Mouse (Mus musculus): Measurements from ENCODE around the gene Plpp7. TPM values are rescaled to one million over a fixed set of nuclear protein-coding genes. Genes with fewer than 3 reads are reported as not detected.

The Plpp7 gene
- polyA plus RNA-seq, 1 experiment from 2014 or later, result 2.6 TPM

- Histone ChIP-seq H3K9ac (ENCODE audit: low read length) (no peak overlapping the region), H3K9me3 (ENCODE audit: control insufficient read depth, low read length) (no peaks in the 10 kb centered on the region), H3K27ac (replicated peaks) (no peak overlapping the region), H3K36me3 (ENCODE audit: control insufficient read depth, insufficient read depth, low read length) (no peaks in the 10 kb centered on the region), H3K4me2 (replicated peaks; ENCODE audit: low read depth) (no peak overlapping the region), H3K4me1 (replicated peaks; ENCODE audit: control insufficient read depth, insufficient read depth) (no peaks in the 10 kb centered on the region), H3K4me3 (ENCODE audit: low read depth, low read length) (no peak overlapping the region), H3K27me3 (ENCODE audit: control insufficient read depth, insufficient read depth, low read length) (no peaks in the 10 kb centered on the region)
- no peak; the same call in 1 of the 2 replicates for ATAC-seq (ENCODE audit: low FRiP score, low TSS enrichment)
- 19% methylated on average over 16 of the region's 16 CpGs for WGBS
- TF ChIP-seq CTCF (IDR thresholded peaks at IDR 0.05; ENCODE audit: low read depth) (no peak), EP300 (optimal IDR thresholded peaks at IDR 0.05) (no peak)
- DNase-seq (ENCODE audit: low spot score), result peak; percentile 37
These were observed 32.6 kb downstream of the Plpp7 start for GRCm38 (mm10) chr2:32127653-32128535.

GRCm38 (mm10) chr2:32128536-32128841, 33.2 kb downstream of the Plpp7 start:
- Histone ChIP-seq H3K4me3 (ENCODE audit: low read depth, low read length) (no peak overlapping the region), H3K9ac (ENCODE audit: low read length) (no peak overlapping the region), H3K4me1 (replicated peaks; ENCODE audit: control insufficient read depth, insufficient read depth) (no peaks in the 10 kb centered on the region), H3K27me3 (ENCODE audit: control insufficient read depth, insufficient read depth, low read length) (no peaks in the 10 kb centered on the region), H3K4me2 (replicated peaks; ENCODE audit: low read depth) (no peak overlapping the region), H3K27ac (replicated peaks) (no peak overlapping the region), H3K36me3 (ENCODE audit: control insufficient read depth, insufficient read depth, low read length) (no peaks in the 10 kb centered on the region), H3K9me3 (ENCODE audit: control insufficient read depth, low read length) (no peaks in the 10 kb centered on the region)
- TF ChIP-seq EP300 (optimal IDR thresholded peaks at IDR 0.05), result no peak
- TF ChIP-seq CTCF (IDR thresholded peaks at IDR 0.05; ENCODE audit: low read depth), result no peak
- WGBS, result 82% methylated on average over 5 of the region's 5 CpGs
- DNase-seq (ENCODE audit: low spot score), result no peak
- ATAC-seq (ENCODE audit: low FRiP score, low TSS enrichment), result no peak

- H3K9me3 ChIP-seq (ENCODE audit: control insufficient read depth, low read length), result no peaks in the 10 kb centered on the region
- 56% methylated on average over 11 of the region's 11 CpGs for WGBS
- H3K4me3 ChIP-seq (ENCODE audit: low read depth, low read length), result no peak overlapping the region
- H3K4me1 ChIP-seq (replicated peaks; ENCODE audit: control insufficient read depth, insufficient read depth), result no peaks in the 10 kb centered on the region
- no peak overlapping the region for H3K4me2 ChIP-seq (replicated peaks; ENCODE audit: low read depth)
- no peak for DNase-seq (ENCODE audit: low spot score)
- TF ChIP-seq CTCF (IDR thresholded peaks at IDR 0.05; ENCODE audit: low read depth) (no peak), EP300 (optimal IDR thresholded peaks at IDR 0.05) (no peak)
- H3K36me3 ChIP-seq (ENCODE audit: control insufficient read depth, insufficient read depth, low read length), result no peaks in the 10 kb centered on the region
- no peaks in the 10 kb centered on the region for H3K27me3 ChIP-seq (ENCODE audit: control insufficient read depth, insufficient read depth, low read length)
- no peak overlapping the region for H3K9ac ChIP-seq (ENCODE audit: low read length)
- no peak for ATAC-seq (ENCODE audit: low FRiP score, low TSS enrichment)
- no peak overlapping the region for H3K27ac ChIP-seq (replicated peaks)
These were observed 34.2 kb downstream of the Plpp7 start for GRCm38 (mm10) chr2:32129383-32130074.

- 34% methylated on average over 6 of the region's 6 CpGs for WGBS
- TF ChIP-seq CTCF (IDR thresholded peaks at IDR 0.05; ENCODE audit: low read depth) (peak; percentile 87), EP300 (optimal IDR thresholded peaks at IDR 0.05) (no peak)
- no peak overlapping the region for H3K4me3 ChIP-seq (ENCODE audit: low read depth, low read length)
- H3K27me3 ChIP-seq (ENCODE audit: control insufficient read depth, insufficient read depth, low read length), result no peaks in the 10 kb centered on the region
- no peak overlapping the region for H3K9ac ChIP-seq (ENCODE audit: low read length)
- no peaks in the 10 kb centered on the region for H3K36me3 ChIP-seq (ENCODE audit: control insufficient read depth, insufficient read depth, low read length)
- H3K9me3 ChIP-seq (ENCODE audit: control insufficient read depth, low read length), result no peaks in the 10 kb centered on the region
- ATAC-seq (ENCODE audit: low FRiP score, low TSS enrichment) (no peak), DNase-seq (ENCODE audit: low spot score) (peak; percentile 61)
- no peak overlapping the region for H3K27ac ChIP-seq (replicated peaks)
- H3K4me2 ChIP-seq (replicated peaks; ENCODE audit: low read depth), result no peak overlapping the region
- no peaks in the 10 kb centered on the region for H3K4me1 ChIP-seq (replicated peaks; ENCODE audit: control insufficient read depth, insufficient read depth)
These were observed 35.1 kb downstream of the Plpp7 start for GRCm38 (mm10) chr2:32130435-32130834.

- Histone ChIP-seq H3K4me3 (ENCODE audit: low read depth, low read length) (no peak overlapping the region), H3K4me1 (replicated peaks; ENCODE audit: control insufficient read depth, insufficient read depth) (no peaks in the 10 kb centered on the region), H3K27me3 (ENCODE audit: control insufficient read depth, insufficient read depth, low read length) (no peaks in the 10 kb centered on the region), H3K9me3 (ENCODE audit: control insufficient read depth, low read length) (no peaks in the 10 kb centered on the region), H3K4me2 (replicated peaks; ENCODE audit: low read depth) (no peak overlapping the region), H3K9ac (ENCODE audit: low read length) (no peak overlapping the region), H3K36me3 (ENCODE audit: control insufficient read depth, insufficient read depth, low read length) (no peaks in the 10 kb centered on the region), H3K27ac (replicated peaks) (no peak overlapping the region)
- ATAC-seq (ENCODE audit: low FRiP score, low TSS enrichment) (no peak), DNase-seq (ENCODE audit: low spot score) (no peak)
- no peak for TF ChIP-seq EP300 (optimal IDR thresholded peaks at IDR 0.05)
- TF ChIP-seq CTCF (IDR thresholded peaks at IDR 0.05; ENCODE audit: low read depth), result no peak
- 72% methylated on average over 9 of the region's 9 CpGs for WGBS
These were observed 36.0 kb downstream of the Plpp7 start for GRCm38 (mm10) chr2:32131205-32131834.

Measured in stomach, postnatal 0 days (tissue).